Mouse (Mus musculus) ES-E14 (cell line): ENCODE data around the gene Theg.

Source experiments
- CHD2 ChIP-seq: IDR thresholded peaks from 2 replicates; pipeline ENCODE4 v1.6.1; 2014; ENCODE audit warnings: mild to moderate bottlenecking, low read depth, low read length, inconsistent platforms
- HCFC1 ChIP-seq: IDR thresholded peaks from 2 replicates; pipeline ENCODE4 v1.6.1; 2012; ENCODE audit warnings: low read length, inconsistent platforms, borderline replicate concordance; ENCODE audit not compliant: insufficient read depth
- MAFK ChIP-seq: IDR thresholded peaks from 2 replicates; pipeline ENCODE4 v1.6.1; 2014; ENCODE audit warnings: mild to moderate bottlenecking, low read depth, low read length, inconsistent platforms; ENCODE audit not compliant: insufficient read depth
- ZC3H11A ChIP-seq: IDR thresholded peaks from 2 replicates; pipeline ENCODE4 v1.6.1; 2012; ENCODE audit warnings: low read depth, mild to moderate bottlenecking, inconsistent platforms, low read length, borderline replicate concordance

DNA sequence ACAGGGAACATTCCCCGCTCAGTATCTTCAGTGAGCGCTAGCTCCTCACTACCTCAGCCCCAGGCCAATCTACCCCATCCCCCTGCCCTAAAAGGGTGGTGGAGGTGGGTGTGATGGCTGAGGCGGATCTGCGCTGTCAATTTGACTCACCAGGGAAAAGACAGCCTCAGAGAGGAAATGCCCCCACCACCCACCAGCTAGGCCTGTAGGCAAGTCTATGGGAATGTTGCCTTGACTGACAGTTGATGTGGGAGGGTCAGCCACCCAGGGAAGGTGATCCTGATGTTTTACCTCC, 10.8 kb upstream of the Theg start:
- TF ChIP-seq HCFC1 (no peak), ZC3H11A (no peak), CHD2 (no peak), MAFK (no peak)
